Mouse (Mus musculus): ENCODE measurements around the gene Ghrl.
"Not testable (repeated sequence)": the region's sequence is repeated elsewhere in the genome, so short reads cannot be mapped to it uniquely, and the experiment has no call there.

Ghrl gene

GRCm38 (mm10) chr6:113719878-113720277 is at the start of gene Ghrl:
Ghrl (minus strand) TSS chr6:113719880.
- no peak for DNase-seq (ENCODE audit: low spot score in 2 of 2)

GRCm38 (mm10) chr6:113768804-113769203 is 49.1 kb upstream of the Ghrl start:
- DNase-seq (ENCODE audit: low spot score in 2 of 2): peak; percentile 47 to 56

DNA sequence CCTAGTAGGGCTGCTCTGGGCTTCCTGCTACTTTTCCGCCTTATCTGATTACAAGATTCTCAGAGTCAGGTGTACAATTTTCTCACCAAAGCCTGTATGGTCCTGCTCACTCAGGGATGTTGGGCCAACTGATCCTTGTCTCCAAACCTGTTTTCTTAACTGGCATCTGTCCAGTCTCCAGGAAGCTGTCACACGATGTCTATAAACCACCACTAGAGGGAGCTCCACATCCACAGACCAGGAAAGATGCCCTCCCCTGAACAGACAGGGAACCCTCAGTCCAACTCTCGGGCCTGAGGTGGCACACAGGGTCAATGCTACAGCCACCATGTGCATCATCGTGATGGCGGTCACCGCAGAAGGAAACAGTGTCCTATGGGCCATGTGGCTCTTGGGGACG is 42.0 kb upstream of the Ghrl start:
- peak; percentile 47 to 65 for DNase-seq (ENCODE audit: low spot score in 2 of 2)

DNA sequence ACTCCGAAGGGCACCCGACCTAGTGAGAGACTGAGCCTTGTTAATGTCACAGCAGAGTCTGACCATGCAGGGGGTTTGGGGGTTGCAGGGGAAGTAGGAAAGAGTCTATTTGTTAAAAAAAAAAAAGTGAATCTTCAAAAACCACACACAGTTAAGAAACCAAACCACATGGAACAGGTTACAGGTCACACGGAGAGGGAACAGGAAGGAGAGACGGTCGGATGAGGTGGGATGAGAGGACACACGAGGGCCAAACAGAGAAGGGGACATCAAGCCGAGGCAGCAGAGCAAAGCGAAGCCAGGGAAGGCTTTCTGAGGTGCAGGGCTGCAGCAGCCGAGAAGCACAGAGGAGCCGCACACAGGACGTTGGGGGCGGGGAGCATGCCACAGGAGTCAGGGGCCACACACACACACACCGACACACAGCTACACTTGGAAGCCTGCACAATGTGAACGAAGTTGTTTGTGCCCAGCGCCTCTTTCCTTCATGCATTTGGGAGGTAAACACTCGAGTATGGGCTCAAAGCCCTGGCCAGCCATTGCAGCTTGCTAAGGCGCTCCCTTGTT is 29.5 kb upstream of the Ghrl start:
- DNase-seq (ENCODE audit: low spot score in 2 of 2): no peak

- DNase-seq (ENCODE audit: low spot score in 2 of 2): no peak
These were observed 28.7 kb upstream of the Ghrl start for GRCm38 (mm10) chr6:113748351-113748750.

DNA sequence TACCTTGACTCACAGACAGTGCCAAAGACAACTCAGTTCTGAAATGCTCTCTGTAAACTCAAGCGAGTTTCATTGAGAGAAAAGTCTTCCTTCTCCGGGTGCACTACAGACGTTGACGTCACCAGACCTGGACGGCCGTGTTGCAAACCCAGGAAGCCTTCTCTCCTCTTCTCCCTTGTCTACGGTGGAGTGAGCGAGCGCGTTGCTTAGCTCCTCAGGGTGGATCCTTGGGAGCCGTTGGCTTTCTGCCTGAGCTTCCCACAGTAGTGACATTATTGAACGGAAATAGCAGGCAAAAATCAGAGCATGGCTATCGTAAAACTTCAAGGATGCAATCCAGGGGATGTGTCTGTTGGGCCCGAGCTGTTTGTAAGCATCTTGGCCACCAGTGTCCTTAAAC is 27.6 kb upstream of the Ghrl start:
- peak; percentile 47 to 58 for DNase-seq (ENCODE audit: low spot score in 2 of 2)

GRCm38 (mm10) chr6:113745117-113745516 is 25.4 kb upstream of the Ghrl start:
- DNase-seq (ENCODE audit: low spot score in 2 of 2): no peak

- no peak for DNase-seq (ENCODE audit: low spot score in 2 of 2)
These were observed 23.4 kb upstream of the Ghrl start for GRCm38 (mm10) chr6:113743111-113743510.

- no peak for DNase-seq (ENCODE audit: low spot score in 2 of 2)
These were observed 22.6 kb upstream of the Ghrl start for GRCm38 (mm10) chr6:113742321-113742720.

DNA sequence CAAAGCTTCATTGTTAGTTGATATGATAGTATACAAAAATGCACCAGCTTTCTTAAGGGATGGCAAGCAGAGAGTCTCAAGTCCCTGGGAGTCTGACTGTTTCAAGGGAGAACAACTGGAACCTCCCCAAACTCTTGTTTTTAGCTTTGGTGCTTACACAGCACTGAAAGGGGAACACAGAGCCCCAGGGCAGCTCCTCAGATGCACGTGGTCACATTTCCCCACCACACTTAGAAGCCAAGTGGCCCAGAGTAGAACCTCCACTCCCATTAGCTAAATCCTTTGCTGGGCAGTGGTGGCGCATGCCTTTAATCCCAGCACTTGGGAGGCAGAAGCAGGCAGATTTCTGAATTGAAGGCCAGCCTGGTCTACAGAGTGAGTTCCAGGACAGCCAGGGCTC is 21.7 kb upstream of the Ghrl start:
- no peak for DNase-seq (ENCODE audit: low spot score in 2 of 2)

- DNase-seq (ENCODE audit: low spot score in 2 of 2): peak; percentile 90 to 91
These were observed 20.8 kb upstream of the Ghrl start, which contains the start of gene Sec13 for GRCm38 (mm10) chr6:113740236-113741217. Sec13 (minus strand) TSS chr6:113740743.

GRCm38 (mm10) chr6:113737318-113738046 is 17.8 kb upstream of the Ghrl start:
- no peak for DNase-seq (ENCODE audit: low spot score in 2 of 2)

DNA sequence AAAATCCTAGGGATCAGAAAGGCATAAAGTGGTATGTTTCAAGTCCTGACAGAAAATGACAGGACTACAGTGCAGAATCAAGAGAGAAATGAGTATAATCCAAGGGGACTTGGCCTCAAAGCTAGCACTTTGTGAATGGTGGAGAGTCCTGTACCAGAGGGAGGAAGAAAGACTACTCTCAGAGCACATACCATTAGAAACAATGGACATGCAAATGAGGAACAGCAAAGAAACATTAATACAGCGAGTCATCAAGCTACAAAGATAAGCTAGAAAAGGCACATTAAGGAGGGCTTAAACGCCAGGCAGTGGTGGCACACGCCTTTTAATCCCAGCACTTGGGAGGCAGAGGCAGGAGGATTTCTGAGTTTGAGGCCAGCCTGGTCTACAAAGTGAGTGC is 11.6 kb upstream of the Ghrl start:
- DNase-seq (ENCODE audit: low spot score in 2 of 2): no peak

GRCm38 (mm10) chr6:113728181-113728580 is 8.5 kb upstream of the Ghrl start:
- no peak for DNase-seq (ENCODE audit: low spot score in 2 of 2)

- DNase-seq (ENCODE audit: low spot score in 2 of 2): no peak
These were observed 1.4 kb upstream of the Ghrl start for GRCm38 (mm10) chr6:113721061-113721460.

DNA sequence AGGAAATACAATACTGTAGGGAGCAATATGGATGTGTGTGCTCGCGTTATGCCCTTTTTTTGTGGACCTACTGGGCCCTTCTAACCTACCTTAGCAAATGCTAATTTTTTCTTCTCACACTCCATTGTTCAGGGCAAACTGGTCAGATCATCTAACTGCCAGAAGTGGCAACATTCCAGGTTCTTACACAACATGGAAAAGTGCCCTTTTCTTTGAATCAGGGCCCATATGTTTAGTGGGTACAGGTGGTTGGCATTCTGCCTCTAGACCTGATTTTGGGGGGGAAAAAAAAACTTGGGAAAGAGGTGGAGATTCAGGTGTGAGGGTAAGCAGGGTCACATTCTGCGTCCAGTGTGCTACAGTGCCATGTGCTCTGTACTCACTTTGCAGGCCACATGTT is 2.1 kb downstream of the Ghrl start:
- no peak for DNase-seq (ENCODE audit: low spot score in 2 of 2)

GRCm38 (mm10) chr6:113714797-113715196 is 4.9 kb downstream of the Ghrl start:
- DNase-seq (ENCODE audit: low spot score in 2 of 2): no peak

- DNase-seq (ENCODE audit: low spot score in 2 of 2): no peak
These were observed 5.4 kb downstream of the Ghrl start for GRCm38 (mm10) chr6:113714276-113714675.

DNA sequence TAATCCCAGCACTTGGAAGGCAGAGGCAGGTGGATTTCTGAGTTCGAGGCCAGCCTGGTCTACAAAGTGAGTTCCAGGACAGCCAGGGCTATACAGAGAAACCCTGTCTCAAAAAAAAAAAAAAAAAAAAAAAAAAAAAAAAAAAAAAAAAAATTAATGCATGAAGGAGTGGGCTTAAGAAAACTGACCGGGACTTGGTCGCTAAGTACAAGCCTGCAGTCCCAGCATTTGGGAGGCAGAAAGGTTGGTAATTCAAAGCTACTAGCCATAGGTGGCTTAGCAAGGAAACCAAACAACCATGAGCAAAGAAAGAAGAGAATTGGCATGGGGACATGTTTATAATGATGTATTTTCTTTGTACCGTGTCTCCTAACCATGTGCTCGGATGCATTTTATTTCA is 6.3 kb downstream of the Ghrl start:
- DNase-seq (ENCODE audit: low spot score in 2 of 2): not testable (repeated sequence)

GRCm38 (mm10) chr6:113712718-113713117 is 7.0 kb downstream of the Ghrl start:
- no peak for DNase-seq (ENCODE audit: low spot score in 2 of 2)

GRCm38 (mm10) chr6:113697222-113698205 is 22.2 kb downstream of the Ghrl start:
- DNase-seq (ENCODE audit: low spot score in 2 of 2): no peak

Data from right cerebral cortex, adult 2 months (tissue).